Mouse (Mus musculus): ENCODE measurements around the gene C5ar1. TPM values are rescaled to one million over a fixed set of nuclear protein-coding genes. Genes with fewer than 3 reads are reported as not detected.

C5ar1 gene
- polyA plus RNA-seq, 1 experiment from 2014 or later = 1.2 TPM

DNA sequence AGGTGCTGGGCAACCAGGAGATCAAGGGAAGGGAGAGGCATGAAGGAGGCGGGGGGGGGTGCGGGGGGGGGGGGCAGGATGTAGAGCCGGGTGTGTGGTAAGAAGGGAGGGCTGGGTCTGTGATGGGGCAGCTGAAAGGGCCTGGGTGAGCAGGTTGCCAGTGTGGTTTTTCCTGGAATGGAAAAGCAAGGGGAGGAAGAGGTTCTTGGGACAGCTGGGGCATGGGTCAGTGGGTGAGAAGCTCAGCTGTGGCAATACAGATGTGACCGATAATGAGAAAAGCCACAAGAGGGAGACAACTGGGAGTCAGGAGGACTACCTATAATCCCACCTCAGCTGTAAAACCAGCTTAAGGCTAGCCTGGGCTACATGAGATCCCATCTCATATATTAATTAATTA, 13.4 kb downstream of the C5ar1 start:
- Histone ChIP-seq H3K4me2 (replicated peaks) (no peak overlapping the region), H3K27ac (no peak overlapping the region), H3K27me3 (replicated peaks) (no peaks in the 10 kb centered on the region), H3K9me3 (no peaks in the 10 kb centered on the region), H3K4me3 (no peak overlapping the region), H3K4me1 (no peaks in the 10 kb centered on the region), H3K36me3 (no peaks in the 10 kb centered on the region), H3K9ac (no peak overlapping the region)
- no peak for ATAC-seq (ENCODE audit: low FRiP score, low read depth)
- 65% methylated on average over 2 of the region's 4 CpGs for WGBS

DNA sequence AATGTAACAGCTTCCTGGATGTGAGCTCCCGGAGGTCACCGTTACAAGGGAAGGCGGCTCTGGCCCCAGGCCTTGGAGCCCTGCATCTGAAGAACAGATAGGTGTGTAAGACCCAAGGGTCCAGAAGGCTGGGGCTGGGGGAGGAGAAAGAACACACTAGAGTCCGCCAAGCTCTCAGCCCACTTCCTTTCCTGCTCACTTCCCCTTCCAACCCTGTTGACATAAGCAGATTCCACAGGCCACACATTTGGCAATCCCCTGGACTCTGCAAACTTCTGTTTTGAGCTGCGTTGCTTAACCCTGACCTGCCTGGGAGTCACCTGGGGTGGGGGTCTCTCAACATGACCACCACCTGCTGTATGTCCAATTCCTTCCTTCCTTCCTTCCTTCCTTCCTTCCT, 15.3 kb downstream of the C5ar1 start, which contains the start of gene C5ar2:
Gene C5ar2, minus strand, starts transcription at position 88 of the 400 bp plus-strand sequence.
- H3K27me3 ChIP-seq (replicated peaks) = no peaks in the 10 kb centered on the region
- no peak within 1 kb of the TSS for H3K9ac ChIP-seq
- H3K4me3 ChIP-seq = no peak within 1 kb of the TSS
- H3K27ac ChIP-seq = no peak within 1 kb of the TSS
- H3K9me3 ChIP-seq = no peaks in the 10 kb centered on the region
- no peak for ATAC-seq (ENCODE audit: low FRiP score, low read depth)
- H3K36me3 ChIP-seq = no peaks in the 10 kb centered on the region
- H3K4me2 ChIP-seq (replicated peaks) = no peak within 1 kb of the TSS
- 77% methylated on average over 5 of the region's 5 CpGs for WGBS
- H3K4me1 ChIP-seq = no peaks in the 10 kb centered on the region

DNA sequence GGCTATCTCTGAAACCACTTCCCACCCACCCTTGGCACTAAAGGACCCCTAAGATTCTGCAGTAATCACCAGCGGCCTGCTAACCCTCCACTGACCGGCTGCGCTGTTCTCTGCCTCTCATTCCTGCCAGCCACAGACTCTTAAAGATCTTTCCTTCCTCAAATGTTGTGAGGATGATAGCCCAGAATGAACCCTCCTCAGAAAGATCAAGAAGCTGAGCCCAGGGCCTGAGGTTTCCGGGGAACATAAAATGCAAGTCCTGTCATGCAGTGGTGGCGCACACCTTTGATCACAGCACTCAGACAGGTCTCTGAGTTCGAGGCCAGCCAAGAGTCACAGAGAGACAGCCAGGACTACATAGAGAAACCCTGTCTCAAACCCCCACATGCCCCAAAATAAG, 17.1 kb downstream of the C5ar1 start:
- no peak overlapping the region for H3K27ac ChIP-seq
- no peak overlapping the region for H3K9ac ChIP-seq
- H3K36me3 ChIP-seq = no peaks in the 10 kb centered on the region
- ATAC-seq (ENCODE audit: low FRiP score, low read depth) = no peak
- no peaks in the 10 kb centered on the region for H3K9me3 ChIP-seq
- H3K4me1 ChIP-seq = no peaks in the 10 kb centered on the region
- WGBS = 91% methylated on average over 6 of the region's 6 CpGs
- no peaks in the 10 kb centered on the region for H3K27me3 ChIP-seq (replicated peaks)
- H3K4me3 ChIP-seq = no peak overlapping the region
- no peak overlapping the region for H3K4me2 ChIP-seq (replicated peaks)

- H3K4me3 ChIP-seq = no peak overlapping the region
- H3K9me3 ChIP-seq = no peaks in the 10 kb centered on the region
- H3K4me1 ChIP-seq = no peaks in the 10 kb centered on the region
- no peak overlapping the region for H3K9ac ChIP-seq
- ATAC-seq (ENCODE audit: low FRiP score, low read depth) = no peak
- H3K27me3 ChIP-seq (replicated peaks) = no peaks in the 10 kb centered on the region
- no peak overlapping the region for H3K27ac ChIP-seq
- 62% methylated on average over 11 of the region's 11 CpGs for WGBS
- H3K36me3 ChIP-seq = no peaks in the 10 kb centered on the region
- H3K4me2 ChIP-seq (replicated peaks) = no peak overlapping the region
Measured at GRCm38 (mm10) chr7:16241787-16242186, 17.6 kb downstream of the C5ar1 start.

- Histone ChIP-seq H3K36me3 (no peaks in the 10 kb centered on the region), H3K4me2 (replicated peaks) (no peak overlapping the region), H3K4me3 (no peak overlapping the region), H3K9me3 (no peaks in the 10 kb centered on the region), H3K27me3 (replicated peaks) (no peaks in the 10 kb centered on the region), H3K4me1 (no peaks in the 10 kb centered on the region), H3K9ac (no peak overlapping the region), H3K27ac (no peak overlapping the region)
- 98% methylated on average over 1 of the region's 1 CpGs for WGBS
- ATAC-seq (ENCODE audit: low FRiP score, low read depth) = no peak
Measured at GRCm38 (mm10) chr7:16240978-16241303, 18.4 kb downstream of the C5ar1 start.

DNA sequence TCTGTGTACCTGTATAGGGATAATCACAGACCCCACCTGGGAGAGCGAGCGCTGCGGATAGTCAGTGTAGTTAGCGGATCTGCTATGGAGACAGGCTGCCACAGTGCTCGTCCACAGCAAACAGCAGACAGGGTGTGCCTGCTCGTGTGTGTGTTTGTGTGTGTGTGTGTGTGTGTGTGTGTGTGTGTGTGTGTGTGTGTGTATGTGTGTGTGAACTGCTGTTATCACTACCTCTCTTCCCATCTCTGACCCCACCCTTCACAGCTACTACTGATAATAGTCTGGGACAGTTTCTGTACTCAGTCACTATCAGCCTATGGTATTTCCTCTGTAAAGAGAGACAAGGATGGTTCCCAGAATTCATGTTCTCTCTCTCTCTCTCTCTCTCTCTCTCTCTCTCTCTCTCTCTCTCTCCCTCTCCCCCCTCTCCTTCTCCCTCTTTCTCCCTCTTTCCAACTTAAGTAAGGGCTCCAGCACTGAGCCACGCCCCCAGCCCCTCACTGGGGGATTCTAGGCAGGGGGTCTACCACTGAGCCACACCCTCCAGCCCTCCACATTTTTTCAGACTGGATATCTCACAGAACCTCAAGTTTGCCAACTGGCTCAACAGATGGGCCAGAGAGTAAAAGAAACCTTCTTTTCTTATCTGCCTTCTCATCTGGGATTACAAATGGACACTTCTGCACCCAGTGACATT, 18.9 kb downstream of the C5ar1 start:
- Histone ChIP-seq H3K27me3 (replicated peaks) (no peaks in the 10 kb centered on the region), H3K4me3 (no peak overlapping the region), H3K36me3 (no peaks in the 10 kb centered on the region), H3K4me1 (no peaks in the 10 kb centered on the region), H3K27ac (no peak overlapping the region), H3K9me3 (no peaks in the 10 kb centered on the region), H3K4me2 (replicated peaks) (no peak overlapping the region), H3K9ac (no peak overlapping the region)
- ATAC-seq (ENCODE audit: low FRiP score, low read depth) = no peak
- WGBS = 81% methylated on average over 7 of the region's 7 CpGs

- Histone ChIP-seq H3K9ac (no peak overlapping the region), H3K4me2 (replicated peaks) (no peak overlapping the region), H3K27me3 (replicated peaks) (no peaks in the 10 kb centered on the region), H3K4me1 (no peaks in the 10 kb centered on the region), H3K9me3 (no peaks in the 10 kb centered on the region), H3K4me3 (no peak overlapping the region), H3K27ac (no peak overlapping the region), H3K36me3 (no peaks in the 10 kb centered on the region)
- no peak for ATAC-seq (ENCODE audit: low FRiP score, low read depth)
- 64% methylated on average over 9 of the region's 9 CpGs for WGBS
Measured at GRCm38 (mm10) chr7:16239554-16239997, 19.8 kb downstream of the C5ar1 start.

DNA sequence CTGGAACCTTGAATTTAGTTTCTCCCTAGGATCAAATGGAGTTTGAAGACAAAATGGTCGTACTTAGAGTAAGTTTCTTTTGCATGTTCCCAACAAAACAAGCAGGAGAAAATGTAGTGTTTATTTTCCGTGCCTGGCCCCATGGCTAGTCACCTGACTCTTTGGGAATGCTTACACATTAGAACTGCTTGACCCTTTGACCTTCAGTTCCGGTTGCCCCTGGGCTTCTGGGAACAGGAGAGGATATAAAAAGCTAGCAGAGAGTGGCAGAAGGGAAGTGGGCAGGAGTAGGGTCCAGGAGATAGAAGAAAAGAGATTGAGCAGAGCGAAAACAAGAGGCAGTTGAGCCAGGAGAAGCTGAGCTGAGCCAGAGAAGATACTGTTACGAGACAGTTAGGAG, 29.5 kb downstream of the C5ar1 start:
- Histone ChIP-seq H3K36me3 (no peaks in the 10 kb centered on the region), H3K27ac (no peak overlapping the region), H3K27me3 (replicated peaks) (no peaks in the 10 kb centered on the region), H3K9ac (no peak overlapping the region), H3K4me3 (no peak overlapping the region), H3K4me2 (replicated peaks) (no peak overlapping the region), H3K4me1 (no peaks in the 10 kb centered on the region), H3K9me3 (peaks cover 5% of the 10 kb centered on the region; the same call in 1 of the 2 replicates)
- WGBS = 53% methylated on average over 5 of the region's 5 CpGs
- ATAC-seq (ENCODE audit: low FRiP score, low read depth) = no peak

DNA sequence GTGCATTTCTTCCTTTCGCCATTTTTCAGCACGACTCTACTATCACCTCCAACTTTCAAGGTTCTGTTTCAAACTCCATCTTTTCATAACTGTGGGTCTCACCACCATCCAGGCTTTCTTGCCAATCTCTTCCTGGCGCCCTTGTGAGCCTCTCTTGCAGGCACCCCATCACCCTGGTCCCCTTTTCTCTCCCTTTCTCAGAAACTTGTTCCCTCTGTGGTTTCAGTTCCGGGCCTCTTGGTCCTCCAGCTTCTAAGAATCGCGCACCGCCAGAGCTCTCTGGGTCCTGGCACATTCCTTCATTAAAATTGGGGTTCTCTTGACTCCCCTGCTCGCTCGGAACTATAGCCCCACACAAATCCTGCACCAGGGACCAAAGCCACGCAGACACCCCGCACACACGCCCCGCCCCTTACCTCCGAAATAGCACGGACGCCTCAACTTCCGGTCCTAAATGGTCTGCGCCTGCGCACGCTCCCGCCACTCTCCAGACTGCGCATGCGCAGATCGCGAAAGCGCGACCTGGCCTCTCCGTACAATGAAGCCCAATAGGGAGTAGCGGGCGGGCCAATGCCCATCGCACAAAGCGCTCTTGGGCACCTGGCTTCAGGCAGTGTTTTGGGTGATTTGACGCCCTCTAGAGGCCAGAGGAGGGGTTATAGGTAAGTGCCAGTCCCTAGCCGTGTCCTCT, 37.6 kb downstream of the C5ar1 start, which contains the start of gene Dhx34:
Gene Dhx34, minus strand, starts transcription at position 456 of the 691 bp plus-strand sequence.
- peak; percentile 94 for ATAC-seq (ENCODE audit: low FRiP score, low read depth)
- Histone ChIP-seq H3K27me3 (replicated peaks) (no peaks in the 10 kb centered on the region), H3K9ac (peak within 1 kb of the TSS; percentile 83), H3K4me2 (replicated peaks) (peak within 1 kb of the TSS; percentile 77), H3K36me3 (peaks cover 11% of the 10 kb centered on the region), H3K4me1 (peaks cover 9% of the 10 kb centered on the region; the same call in 1 of the 2 replicates), H3K4me3 (peak within 1 kb of the TSS; percentile 66), H3K9me3 (no peaks in the 10 kb centered on the region), H3K27ac (no peak within 1 kb of the TSS; the same call in 1 of the 2 replicates)
- WGBS = 2% methylated on average over 34 of the region's 34 CpGs

DNA sequence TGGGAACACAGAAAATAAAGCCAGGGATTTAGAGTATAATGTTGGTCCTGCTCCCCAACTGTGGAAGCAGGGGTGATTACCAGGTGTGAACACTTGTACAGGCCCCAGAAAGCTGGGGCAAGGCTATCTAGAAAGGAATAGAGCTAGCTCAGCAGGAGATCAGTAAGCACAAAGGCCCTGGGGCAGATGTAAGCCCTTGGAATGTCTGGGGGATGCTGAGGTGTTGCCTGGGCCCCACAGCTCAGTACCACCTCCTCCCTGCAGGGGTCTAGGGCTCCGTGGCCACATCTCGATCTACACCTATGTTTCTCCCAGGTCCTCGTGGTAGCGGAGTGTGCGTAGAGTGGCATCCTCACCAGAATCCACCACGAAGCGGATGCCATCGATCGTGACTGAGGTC, 45.4 kb downstream of the C5ar1 start:
- Histone ChIP-seq H3K9ac (no peak overlapping the region), H3K4me2 (replicated peaks) (no peak overlapping the region), H3K4me3 (no peak overlapping the region), H3K27ac (no peak overlapping the region), H3K9me3 (no peaks in the 10 kb centered on the region), H3K27me3 (replicated peaks) (no peaks in the 10 kb centered on the region), H3K4me1 (no peaks in the 10 kb centered on the region), H3K36me3 (peaks cover 88% of the 10 kb centered on the region)
- no peak for ATAC-seq (ENCODE audit: low FRiP score, low read depth)
- WGBS = 91% methylated on average over 9 of the region's 9 CpGs

DNA sequence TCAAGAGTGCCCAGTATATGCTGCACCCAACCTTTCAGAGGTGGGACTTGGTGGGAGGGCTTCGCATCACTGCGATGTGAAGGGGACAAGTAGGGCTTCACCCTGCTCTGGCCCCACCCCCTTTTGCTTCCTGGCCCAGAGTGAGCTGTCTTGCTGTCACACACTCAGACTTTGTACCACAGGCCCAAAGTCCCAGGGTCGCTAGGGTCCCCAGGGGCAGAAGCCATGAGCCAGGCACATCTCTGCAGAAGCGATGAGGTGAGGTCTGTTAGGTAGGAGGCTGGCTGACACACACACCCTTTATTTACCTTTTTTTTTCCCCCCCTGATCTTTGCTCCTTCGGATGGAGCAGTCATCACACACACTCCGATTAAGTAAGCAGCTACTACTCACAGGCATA, 46.1 kb downstream of the C5ar1 start:
- Histone ChIP-seq H3K4me2 (replicated peaks) (no peak overlapping the region), H3K27ac (no peak overlapping the region), H3K36me3 (peaks cover 92% of the 10 kb centered on the region), H3K27me3 (replicated peaks) (no peaks in the 10 kb centered on the region), H3K9ac (no peak overlapping the region), H3K4me1 (no peaks in the 10 kb centered on the region), H3K4me3 (no peak overlapping the region), H3K9me3 (no peaks in the 10 kb centered on the region)
- 89% methylated on average over 6 of the region's 6 CpGs for WGBS
- no peak for ATAC-seq (ENCODE audit: low FRiP score, low read depth)

DNA sequence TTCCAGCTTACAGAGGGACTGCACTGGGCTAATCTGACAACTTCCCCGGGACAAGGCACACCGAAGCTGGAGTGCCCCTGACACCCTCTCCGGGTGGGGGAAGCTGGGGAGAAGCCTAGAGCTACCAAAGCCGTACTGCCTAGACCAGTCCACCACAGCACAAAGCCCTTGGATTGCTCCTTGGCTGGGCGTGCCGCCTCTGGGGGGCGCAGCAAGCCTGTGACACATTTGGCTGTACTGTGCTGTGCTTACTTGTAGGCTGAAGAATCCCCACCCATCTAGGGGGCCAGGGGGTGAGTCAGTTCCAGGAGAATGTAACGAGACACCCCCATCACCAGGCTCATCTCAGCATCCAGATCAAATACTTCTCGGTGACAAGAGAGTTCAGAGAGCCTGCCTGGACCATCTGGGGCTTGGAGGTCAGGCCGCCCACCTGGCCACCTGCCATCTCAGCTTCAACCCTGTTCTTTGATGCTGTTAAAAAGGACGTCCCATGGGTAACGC, 48.4 kb downstream of the C5ar1 start:
- H3K4me1 ChIP-seq = no peaks in the 10 kb centered on the region
- H3K9ac ChIP-seq = no peak overlapping the region
- no peaks in the 10 kb centered on the region for H3K9me3 ChIP-seq
- peaks cover 96% of the 10 kb centered on the region for H3K36me3 ChIP-seq
- no peaks in the 10 kb centered on the region for H3K27me3 ChIP-seq (replicated peaks)
- ATAC-seq (ENCODE audit: low FRiP score, low read depth) = no peak
- no peak overlapping the region for H3K27ac ChIP-seq
- no peak overlapping the region for H3K4me3 ChIP-seq
- H3K4me2 ChIP-seq (replicated peaks) = no peak overlapping the region
- WGBS = 74% methylated on average over 12 of the region's 12 CpGs

All from neural tube, embryonic 12.5 days (tissue).